Mouse (Mus musculus) T-helper 1 cell (primary cell): ENCODE results near the gene Aox1.

ENCODE experiments used
- in situ Hi-C: fragments of 300-600 bp; cut with MboI, MseI; formaldehyde crosslinking; loops from one replicate; pipeline ENCODE4 v1.15.1; 2025; ENCODE audit warnings: high pct_unique_total_duplicates

Gene Aox1

GRCm38 (mm10) chr1:58062131-58062530 is 32.4 kb downstream of the Aox1 start:
- in situ Hi-C loops: no loop called here

- in situ Hi-C loops: no loop called here
Measured at GRCm38 (mm10) chr1:58065151-58065550, 35.4 kb downstream of the Aox1 start.

GRCm38 (mm10) chr1:58065606-58066005 is 35.9 kb downstream of the Aox1 start:
- in situ Hi-C loops: no loop called here

GRCm38 (mm10) chr1:58069181-58069580 is 39.5 kb downstream of the Aox1 start:
- in situ Hi-C loops: no loop called here

- in situ Hi-C loops: no loop called here
Measured at GRCm38 (mm10) chr1:58070091-58070490, 40.4 kb downstream of the Aox1 start.

GRCm38 (mm10) chr1:58071006-58071405 is 41.3 kb downstream of the Aox1 start:
- in situ Hi-C loops: no loop called here

- in situ Hi-C loops: no loop called here
Measured at GRCm38 (mm10) chr1:58071509-58071908, 41.8 kb downstream of the Aox1 start.

- in situ Hi-C loops: no loop called here
Measured at GRCm38 (mm10) chr1:58072416-58072815, 42.7 kb downstream of the Aox1 start.

- in situ Hi-C loops: no loop called here
Measured at GRCm38 (mm10) chr1:58072991-58073730, 43.4 kb downstream of the Aox1 start.

GRCm38 (mm10) chr1:58074266-58074665 is 44.5 kb downstream of the Aox1 start:
- in situ Hi-C loops: no loop called here

- in situ Hi-C loops: no loop called here
Measured at GRCm38 (mm10) chr1:58077882-58078281, 48.2 kb downstream of the Aox1 start.

GRCm38 (mm10) chr1:58078390-58078789 is 48.7 kb downstream of the Aox1 start:
- in situ Hi-C loops: no loop called here

GRCm38 (mm10) chr1:58079689-58080088 is 50.0 kb downstream of the Aox1 start:
- in situ Hi-C loops: no loop called here

- in situ Hi-C loops: no loop called here
Measured at GRCm38 (mm10) chr1:58080446-58080845, 50.7 kb downstream of the Aox1 start.

- in situ Hi-C loops: no loop called here
Measured at GRCm38 (mm10) chr1:58081356-58081755, 51.6 kb downstream of the Aox1 start.

- in situ Hi-C loops: no loop called here
Measured at GRCm38 (mm10) chr1:58089316-58089715, 59.6 kb downstream of the Aox1 start.

- in situ Hi-C loops: no loop called here
Measured at GRCm38 (mm10) chr1:58090191-58090590, 60.5 kb downstream of the Aox1 start.

- in situ Hi-C loops: no loop called here
Measured at GRCm38 (mm10) chr1:58091213-58091612, 61.5 kb downstream of the Aox1 start.

GRCm38 (mm10) chr1:58091992-58092560 is 62.3 kb downstream of the Aox1 start:
- in situ Hi-C loops: no loop called here

GRCm38 (mm10) chr1:58097338-58097737 is 67.6 kb downstream of the Aox1 start:
- in situ Hi-C loops: no loop called here

- in situ Hi-C loops: no loop called here
Measured at GRCm38 (mm10) chr1:58099119-58099518, 69.4 kb downstream of the Aox1 start.

GRCm38 (mm10) chr1:58101531-58102146 is 71.9 kb downstream of the Aox1 start:
- in situ Hi-C loops: no loop called here

- in situ Hi-C loops: no loop called here
Measured at GRCm38 (mm10) chr1:58102494-58102893, 72.8 kb downstream of the Aox1 start.
